Comparison of ENCODE assay signal across 28 mouse cellular contexts in genomic region chr2:164733259-164733658, GRCm38 (mm10). TPM values are rescaled to one million over a fixed set of nuclear protein-coding genes. Genes with fewer than 3 reads are reported as not detected.
"Had no signal": no experiment of that assay in that cellular context is flagged by ENCODE, and none has a peak within 500 bp of the region (broad histone marks: within the 10 kb centered on the region; RNA-seq: fewer than 3 reads in every experiment).

No protein-coding gene starts in this region.

- H3K4me3 ChIP-seq: limb, embryonic 15.5 days; liver, embryonic 12.5 days; midbrain, embryonic 10.5 days; midbrain, embryonic 12.5 days; myocyte; neural tube, embryonic 13.5 days; neural tube, embryonic 15.5 days; stomach, embryonic 15.5 days had no signal

- ATAC-seq: liver, embryonic 12.5 days; midbrain, embryonic 16.5 days had no signal

- H3K4me2 ChIP-seq: limb, embryonic 15.5 days; liver, embryonic 12.5 days; midbrain, embryonic 12.5 days; neural tube, embryonic 13.5 days; neural tube, embryonic 15.5 days; stomach, embryonic 15.5 days had no signal

- H3K9ac ChIP-seq: limb, embryonic 15.5 days; liver, embryonic 12.5 days; liver, embryonic 14.5 days; midbrain, embryonic 12.5 days; neural tube, embryonic 13.5 days; neural tube, embryonic 15.5 days; stomach, embryonic 15.5 days had no signal

- H3K27ac ChIP-seq: limb, embryonic 15.5 days; liver, embryonic 12.5 days; liver, embryonic 14.5 days; midbrain, embryonic 10.5 days; midbrain, embryonic 12.5 days; neural tube, embryonic 13.5 days; neural tube, embryonic 15.5 days had no signal

- H3K36me3 ChIP-seq: limb, embryonic 15.5 days; liver, embryonic 12.5 days; midbrain, embryonic 10.5 days; midbrain, embryonic 12.5 days; neural tube, embryonic 13.5 days; neural tube, embryonic 15.5 days; stomach, embryonic 15.5 days had no signal

- H3K27me3 ChIP-seq: limb, embryonic 15.5 days; midbrain, embryonic 12.5 days; neural tube, embryonic 13.5 days; neural tube, embryonic 15.5 days; stomach, embryonic 15.5 days had no signal

- H3K4me1 ChIP-seq: limb, embryonic 15.5 days; liver, embryonic 12.5 days; midbrain, embryonic 10.5 days; midbrain, embryonic 12.5 days; neural tube, embryonic 13.5 days; neural tube, embryonic 15.5 days had no signal

- DNase-seq: lung, adult 2 months; lung, postnatal 4 days; midbrain, embryonic 14.5 days; retina, postnatal 1 day; right cerebral cortex, adult 18-20 months; right cerebral cortex, postnatal 25 days; right cerebral cortex, postnatal 4 days; spleen, adult 18-20 months; thymus, adult 18-20 months; thymus, postnatal 14 days; thymus, postnatal 36 days had no signal

- H3K9me3 ChIP-seq: limb, embryonic 15.5 days; liver, embryonic 12.5 days; midbrain, embryonic 10.5 days; midbrain, embryonic 12.5 days; neural tube, embryonic 13.5 days; neural tube, embryonic 15.5 days; stomach, embryonic 15.5 days had no signal

RNA-seq across cellular contexts. Expression of gene Wfdc3, which starts 12.5 kb away (rescaled TPM):
- total RNA-seq: megakaryocyte, adult 5-6 weeks; megakaryocyte-erythroid progenitor cell, adult 5-6 weeks had no signal

RNA-seq across cellular contexts. Expression of gene Spint5, which starts 18.2 kb away (rescaled TPM):
- total RNA-seq: liver, adult 2 months; megakaryocyte, adult 5-6 weeks; megakaryocyte-erythroid progenitor cell, adult 5-6 weeks had no signal
- polyA plus RNA-seq: limb, embryonic 15.5 days; liver, adult 2 months; liver, embryonic 12.5 days; liver, embryonic 14.5 days; liver, embryonic 16.5 days; lung, adult 2 months; midbrain, embryonic 10.5 days; midbrain, embryonic 12.5 days; midbrain, embryonic 14.5 days; midbrain, embryonic 16.5 days; myocyte; neural tube, embryonic 11.5 days; neural tube, embryonic 13.5 days; neural tube, embryonic 15.5 days; small intestine, adult 2 months; stomach, embryonic 15.5 days; thymus, postnatal 0 days had no signal

RNA-seq across cellular contexts. Expression of gene Spint4, which starts 35.0 kb away (rescaled TPM):
- total RNA-seq: liver, adult 2 months; megakaryocyte, adult 5-6 weeks; megakaryocyte-erythroid progenitor cell, adult 5-6 weeks had no signal
- polyA plus RNA-seq: limb, embryonic 15.5 days; liver, adult 2 months; liver, embryonic 12.5 days; liver, embryonic 16.5 days; lung, adult 2 months; midbrain, embryonic 10.5 days; midbrain, embryonic 12.5 days; midbrain, embryonic 14.5 days; midbrain, embryonic 16.5 days; myocyte; neural tube, embryonic 11.5 days; neural tube, embryonic 13.5 days; neural tube, embryonic 15.5 days; small intestine, adult 2 months; stomach, embryonic 15.5 days; thymus, postnatal 0 days had no signal
